Mouse (Mus musculus) cortical plate, adult 2 months (tissue): ENCODE measurements around the gene Majin. TPM values are rescaled to one million over a fixed set of nuclear protein-coding genes. Genes with fewer than 3 reads are reported as not detected.

ENCODE experiments used
- H3K27ac ChIP-seq: fragments of 200-500 bp; 2 replicates; pipeline ENCODE4 v1.5.1; 2012; ENCODE audit warnings: low read length, control low read depth, inconsistent platforms; ENCODE audit not compliant: insufficient read depth
- H3K4me1 ChIP-seq: fragments of 200-500 bp; 2 replicates; pipeline ENCODE4 v1.6.1; 2011; ENCODE audit warnings: low read length; ENCODE audit not compliant: control insufficient read depth, insufficient read depth
- H3K4me3 ChIP-seq: fragments of 200-500 bp; 2 replicates; pipeline ENCODE4 v1.5.1; 2011; ENCODE audit warnings: mild to moderate bottlenecking, low read length, control low read depth; ENCODE audit not compliant: insufficient read depth
- CTCF ChIP-seq: fragments of 200-500 bp; IDR thresholded peaks from 2 replicates; pipeline ENCODE4 v1.5.1; 2011; ENCODE audit warnings: mild to moderate bottlenecking, control low read depth, low read length; ENCODE audit not compliant: insufficient read depth; ENCODE audit errors: extremely low read depth
- POLR2A ChIP-seq: fragments of 200-500 bp; IDR thresholded peaks from 2 replicates; pipeline ENCODE4 v1.6.1; 2011; ENCODE audit warnings: mild to moderate bottlenecking, low read length, control low read depth; ENCODE audit not compliant: insufficient read depth; ENCODE audit errors: extremely low read depth
- polyA plus RNA-seq: library from polyadenylated mRNA; depleted of rRNA; stranded (reverse); fragments of >200 nt; gene quantifications from 2 replicates; pipeline ENCODE4 v1.2.3, GENCODE M21; 2012

Gene Majin
- polyA plus RNA-seq, 1 experiment = 0.23 TPM

DNA sequence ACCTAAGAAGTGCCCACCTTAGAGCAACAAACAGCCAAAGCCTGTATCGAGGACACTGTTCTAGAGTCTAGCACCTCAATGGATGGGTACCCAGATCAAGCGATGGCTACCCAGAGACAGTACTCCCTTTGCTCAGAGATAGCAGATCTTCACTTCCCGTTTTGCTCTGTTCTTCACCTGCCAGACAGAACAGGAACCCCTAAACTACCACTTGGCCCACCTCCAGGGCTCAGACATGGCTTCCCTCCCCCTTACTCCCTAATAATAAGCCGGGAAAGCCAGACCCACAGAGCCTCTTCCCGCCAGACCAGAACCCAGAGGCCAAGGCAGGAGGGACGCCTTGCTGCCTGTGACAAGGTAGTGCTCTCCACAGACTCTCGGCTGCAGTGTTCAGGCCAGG lies 52.7 kb downstream of the Majin start:
- TF ChIP-seq POLR2A = no peak
- H3K27ac ChIP-seq = no peak overlapping the region
- H3K4me3 ChIP-seq = no peak overlapping the region
- peaks cover 5% of the 10 kb centered on the region for H3K4me1 ChIP-seq

DNA sequence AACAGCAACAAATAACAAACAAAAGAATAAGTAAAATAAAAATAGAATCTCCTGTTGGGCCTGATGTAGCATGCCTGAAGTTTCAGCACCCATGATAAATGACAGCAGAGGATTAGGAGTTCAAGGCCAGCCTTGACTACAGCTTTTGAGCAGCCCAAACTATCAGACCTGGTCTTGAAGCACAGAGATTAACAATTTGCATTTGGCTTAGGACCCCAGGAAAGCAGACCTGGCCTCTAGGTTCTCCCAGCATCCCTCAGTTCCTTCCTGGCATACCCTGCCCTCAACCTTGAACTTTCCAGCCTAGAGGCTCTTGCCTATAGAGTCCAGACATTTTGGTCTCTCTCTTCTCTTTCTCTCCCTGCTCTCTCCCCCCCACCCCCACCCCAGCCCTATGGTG lies 54.6 kb downstream of the Majin start:
- no peak overlapping the region for H3K27ac ChIP-seq
- H3K4me1 ChIP-seq = peaks cover 8% of the 10 kb centered on the region
- TF ChIP-seq POLR2A (no peak), CTCF (no peak)
- no peak overlapping the region for H3K4me3 ChIP-seq

DNA sequence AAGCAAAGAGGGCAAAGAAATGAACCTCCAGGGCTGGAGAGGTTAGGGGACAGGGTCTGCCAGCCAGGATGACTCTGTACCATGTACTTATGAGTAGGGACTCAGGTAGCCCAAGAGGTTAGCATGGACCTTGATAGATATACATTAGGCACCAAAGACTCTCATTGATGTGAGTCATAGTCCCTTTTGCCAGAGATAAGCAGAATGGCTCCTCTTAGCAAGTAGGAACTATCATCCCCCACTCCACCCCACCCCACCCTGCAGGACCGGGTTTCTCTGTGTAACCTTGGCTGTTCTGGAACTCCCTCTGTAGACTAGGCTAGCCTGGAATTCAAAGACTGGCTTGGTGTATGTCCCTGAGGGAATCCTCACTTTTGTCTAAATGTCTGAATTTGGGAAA lies 55.9 kb downstream of the Majin start:
- Histone ChIP-seq H3K4me3 (no peak overlapping the region), H3K4me1 (peaks cover 3% of the 10 kb centered on the region; the same call in 1 of the 2 replicates), H3K27ac (no peak overlapping the region)
- no peak for TF ChIP-seq CTCF
- no peak for TF ChIP-seq POLR2A

DNA sequence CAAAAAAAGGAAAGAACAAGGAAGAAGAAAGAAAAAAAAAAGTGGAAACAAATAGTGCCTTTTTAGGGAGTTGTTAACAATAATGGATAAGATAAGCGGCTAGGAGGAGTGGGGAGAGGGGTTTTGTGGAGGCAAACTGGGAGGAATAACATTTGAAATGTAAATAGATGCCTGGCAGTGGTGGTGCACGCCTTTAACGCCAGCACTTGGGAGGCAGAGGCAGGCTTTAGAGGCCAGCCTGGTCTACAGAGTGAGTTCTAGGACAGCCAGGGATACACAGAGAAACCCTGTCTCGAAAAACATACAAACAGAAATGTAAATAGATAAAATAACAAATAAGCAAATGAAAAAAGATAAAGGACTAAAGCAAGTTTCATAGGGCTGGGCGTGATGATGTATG lies 56.5 kb downstream of the Majin start:
- Histone ChIP-seq H3K4me1 (peaks cover 3% of the 10 kb centered on the region; the same call in 1 of the 2 replicates), H3K4me3 (peak overlapping the region; percentile 73; the same call in 1 of the 2 replicates), H3K27ac (no peak overlapping the region)
- TF ChIP-seq POLR2A (no peak), CTCF (no peak)

DNA sequence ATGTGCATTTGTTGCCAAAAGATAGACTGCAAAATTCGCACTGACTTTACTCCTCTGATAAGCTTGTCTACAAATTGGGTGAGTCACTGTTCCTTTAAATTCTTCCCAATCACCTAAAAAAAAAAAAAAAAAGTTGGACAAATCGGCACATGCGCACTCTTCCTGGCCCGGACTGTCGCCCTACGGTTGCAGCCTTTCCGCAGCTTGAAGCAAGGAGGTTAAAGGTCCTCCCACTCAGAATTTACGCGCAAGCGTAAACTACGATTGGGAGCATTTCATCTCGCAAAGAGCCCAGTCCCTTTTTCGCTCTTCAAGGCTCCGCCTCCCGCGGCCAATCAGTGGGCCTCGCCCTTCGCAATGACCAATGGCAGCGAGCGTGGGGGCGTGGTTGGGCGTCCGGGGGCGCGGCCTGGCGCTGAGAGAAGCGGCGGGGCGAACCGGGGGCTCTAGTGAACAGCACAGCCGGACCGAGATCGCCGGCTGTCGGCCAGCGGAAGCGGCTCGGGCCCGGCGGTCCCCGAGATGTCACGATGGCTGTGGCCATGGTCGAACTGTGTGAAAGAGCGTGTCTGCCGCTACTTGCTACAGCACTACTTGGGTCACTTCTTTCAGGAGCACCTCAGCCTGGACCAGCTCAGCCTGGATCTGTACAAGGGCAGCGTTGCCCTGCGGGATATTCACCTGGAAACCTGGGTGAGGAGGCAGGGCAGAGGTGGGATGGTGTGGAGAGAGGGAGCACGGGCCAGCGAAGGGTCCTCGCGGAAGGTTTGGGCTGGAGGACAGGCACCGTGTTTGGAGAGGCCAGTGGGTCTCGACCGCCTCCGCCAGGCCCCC lies 57.3 kb downstream of the Majin start, which contains the start of gene Atg2a:
TSS of gene Atg2a (plus strand) at position 395 of the 834 bp plus-strand sequence.
- H3K27ac ChIP-seq = no peak within 1 kb of the TSS

DNA sequence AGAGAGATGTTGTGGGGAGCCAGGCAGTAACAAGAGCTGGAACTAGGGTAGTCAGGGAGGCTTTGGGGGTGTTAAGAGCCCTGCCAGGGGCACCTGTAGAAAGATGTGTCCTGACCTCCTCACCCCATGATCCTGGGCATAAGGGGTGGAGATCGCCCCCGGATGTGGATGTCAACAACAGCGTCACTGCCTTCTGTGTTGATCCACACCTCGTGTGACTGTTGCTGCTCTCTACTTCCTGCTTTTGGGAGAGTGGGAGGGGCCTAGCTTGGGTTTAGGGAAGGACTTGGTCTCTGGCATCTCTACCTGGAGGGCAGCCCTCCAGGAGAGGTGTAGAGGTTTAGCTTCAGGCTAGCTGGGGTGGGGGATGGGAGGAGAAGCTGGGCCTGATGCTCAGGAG lies 58.1 kb downstream of the Majin start:
- H3K4me3 ChIP-seq = peak overlapping the region; percentile 73
- no peak overlapping the region for H3K27ac ChIP-seq
- TF ChIP-seq CTCF (no peak), POLR2A (no peak)
- peaks cover 3% of the 10 kb centered on the region; the same call in 1 of the 2 replicates for H3K4me1 ChIP-seq

More for the DNA sequence above, 57.3 kb downstream of the Majin start, which contains the start of gene Atg2a:
- TF ChIP-seq CTCF (no peak), POLR2A (peak; percentile 53; the same call in 1 of the 2 replicates)
- Histone ChIP-seq H3K4me1 (peaks cover 3% of the 10 kb centered on the region; the same call in 1 of the 2 replicates), H3K4me3 (peak within 1 kb of the TSS; percentile 73)

DNA sequence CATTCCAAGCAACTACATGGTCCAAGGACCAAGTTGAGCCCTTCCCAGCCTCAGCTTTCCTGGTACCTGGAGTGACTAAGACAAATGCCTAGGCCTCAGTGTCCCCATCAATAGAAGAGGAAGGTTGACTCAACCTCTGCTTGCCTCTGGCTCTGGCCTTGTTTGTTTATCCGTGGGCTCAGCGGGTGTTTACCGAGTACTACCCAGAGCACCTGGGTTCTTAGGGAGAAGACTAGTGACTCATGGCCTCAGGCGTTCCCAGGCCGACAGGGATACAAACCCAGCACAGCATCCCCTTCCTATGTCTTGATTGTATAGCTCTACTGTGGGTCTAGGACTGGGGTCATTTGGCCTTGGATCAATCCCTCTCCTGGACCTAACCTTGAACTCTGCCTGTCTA lies 59.0 kb downstream of the Majin start:
- Histone ChIP-seq H3K4me3 (no peak overlapping the region; the same call in 1 of the 2 replicates), H3K4me1 (peaks cover 3% of the 10 kb centered on the region; the same call in 1 of the 2 replicates), H3K27ac (no peak overlapping the region)
- TF ChIP-seq CTCF (no peak), POLR2A (no peak)

DNA sequence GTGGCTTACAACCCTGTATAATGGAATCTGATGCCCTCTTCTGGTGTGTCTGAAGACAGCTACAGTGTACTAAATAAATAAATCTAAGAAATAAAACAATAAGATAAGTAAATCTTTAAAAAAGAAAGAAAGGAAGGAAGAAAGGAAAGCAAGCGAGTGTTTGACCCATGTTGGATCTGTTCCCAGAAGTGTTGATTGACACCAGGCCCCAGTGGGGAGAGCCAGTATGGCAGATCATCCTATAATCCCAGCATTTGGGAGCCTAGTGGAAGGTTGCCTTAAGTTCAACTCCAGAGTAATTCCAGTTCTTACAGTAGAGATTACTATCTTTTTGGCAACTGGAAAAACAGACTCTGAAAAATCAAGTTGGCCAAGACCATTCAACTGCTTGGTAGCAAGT lies 61.6 kb downstream of the Majin start:
- H3K4me3 ChIP-seq = no peak overlapping the region

DNA sequence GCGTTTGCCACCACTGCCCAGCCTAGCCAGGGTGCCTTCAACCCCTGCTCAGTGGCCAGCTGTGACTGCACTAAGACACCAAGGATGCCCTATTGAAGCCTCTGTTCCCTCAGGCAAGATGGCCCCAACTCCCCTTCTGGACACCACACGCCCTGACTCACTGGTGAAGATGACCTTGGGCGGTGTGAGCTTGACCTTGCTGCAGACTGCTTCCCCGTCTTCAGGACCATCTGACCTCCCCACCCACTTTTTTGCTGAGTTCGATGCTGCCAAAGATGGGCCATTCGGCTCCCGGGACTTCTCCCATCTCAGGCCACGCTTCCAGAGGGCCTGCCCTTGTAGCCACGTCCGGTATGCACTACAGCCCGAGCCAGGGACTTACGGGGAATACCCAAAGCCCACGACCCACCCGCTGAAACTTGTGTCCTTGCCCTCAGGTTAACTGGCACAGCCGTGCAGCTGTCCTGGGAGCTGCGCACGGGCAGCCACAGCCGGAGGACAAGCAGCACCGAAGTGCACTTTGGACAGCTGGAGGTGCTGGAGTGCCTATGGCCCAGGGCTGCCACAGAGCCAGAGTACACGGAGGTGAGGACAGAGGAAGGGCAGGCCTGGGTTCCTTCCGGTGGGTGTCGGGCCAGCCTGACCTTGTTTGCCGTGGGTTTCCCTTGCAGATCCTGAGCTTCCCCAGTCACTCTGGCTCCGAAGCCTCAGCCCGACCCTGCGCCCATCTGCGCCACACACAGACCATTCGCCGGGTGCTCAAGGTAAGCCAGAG lies 63.5 kb downstream of the Majin start:
- TF ChIP-seq POLR2A = no peak
- TF ChIP-seq CTCF = no peak
- H3K27ac ChIP-seq = no peak overlapping the region
- no peak overlapping the region for H3K4me3 ChIP-seq
- no peaks in the 10 kb centered on the region; the same call in 1 of the 2 replicates for H3K4me1 ChIP-seq

More for the DNA sequence above, 61.6 kb downstream of the Majin start:
- TF ChIP-seq CTCF = no peak
- no peak for TF ChIP-seq POLR2A
- Histone ChIP-seq H3K4me1 (peaks cover 3% of the 10 kb centered on the region; the same call in 1 of the 2 replicates), H3K27ac (no peak overlapping the region)

DNA sequence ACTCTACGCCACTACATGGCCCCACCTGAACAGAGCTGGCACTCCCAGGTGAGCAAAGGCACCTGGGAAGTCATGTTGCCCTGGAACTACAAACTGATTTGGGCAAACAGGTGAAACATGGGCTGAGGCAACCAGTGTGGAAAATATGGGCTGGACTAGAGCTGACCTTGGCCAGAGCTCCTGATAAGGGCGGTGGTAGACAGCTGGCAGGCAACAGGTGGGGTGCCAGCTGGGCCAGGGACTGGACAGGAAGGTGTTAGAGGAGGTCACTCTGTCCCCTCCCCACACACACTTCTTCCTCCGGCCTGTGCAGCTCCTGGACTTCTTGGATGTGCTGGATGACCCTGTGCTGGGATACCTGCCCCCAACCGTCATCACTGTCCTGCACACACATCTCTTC lies 68.8 kb downstream of the Majin start:
- no peaks in the 10 kb centered on the region for H3K4me1 ChIP-seq
- H3K27ac ChIP-seq = no peak overlapping the region
- H3K4me3 ChIP-seq = no peak overlapping the region
- no peak for TF ChIP-seq CTCF
- TF ChIP-seq POLR2A = no peak

DNA sequence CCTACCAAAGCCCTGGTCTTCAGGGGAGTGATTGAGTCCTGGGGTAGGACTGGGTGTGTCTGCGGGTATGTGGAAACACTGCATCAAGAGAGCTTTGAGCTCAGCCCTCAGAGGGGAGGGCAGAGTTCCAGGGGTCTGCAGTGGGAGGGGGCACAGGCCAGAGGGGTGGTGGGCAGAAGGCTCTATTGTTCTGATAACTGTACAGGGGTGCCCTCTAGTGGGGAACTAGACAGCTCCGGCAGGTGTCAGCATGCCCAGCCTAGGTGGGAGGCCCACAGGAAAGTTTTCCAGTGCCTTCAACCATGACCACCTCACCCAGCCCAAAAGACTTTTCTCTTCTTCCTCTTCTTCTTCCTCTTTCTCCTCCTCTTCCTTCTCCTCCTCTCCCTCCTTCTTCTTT lies 76.2 kb downstream of the Majin start:
- Histone ChIP-seq H3K4me3 (no peak overlapping the region), H3K27ac (no peak overlapping the region), H3K4me1 (peaks cover 3% of the 10 kb centered on the region; the same call in 1 of the 2 replicates)
- TF ChIP-seq CTCF (no peak), POLR2A (no peak)
